Mouse (Mus musculus) mature B cell (primary cell): ENCODE measurements around the gene Chst5.
"Not testable (repeated sequence)": the region's sequence is repeated elsewhere in the genome, so short reads cannot be mapped to it uniquely, and the experiment has no call there.

Experiments
- in situ Hi-C: fragments of 300-500 bp; cut with MboI; formaldehyde crosslinking; loops from 2 replicates; pipeline ENCODE4 v1.14.3; 2019

Gene Chst5

GRCm38 (mm10) chr8:111909621-111910450, at the start of gene Chst5:
Gene Chst5, minus strand, starts transcription at chr8:111910447.
- in situ Hi-C loops = no loop called here

GRCm38 (mm10) chr8:111957231-111957630, 47.0 kb upstream of the Chst5 start:
- in situ Hi-C loops = no loop called here

GRCm38 (mm10) chr8:111955879-111956278, 45.6 kb upstream of the Chst5 start:
- in situ Hi-C loops = no loop called here

- in situ Hi-C loops = no loop called here
These were observed 44.8 kb upstream of the Chst5 start for GRCm38 (mm10) chr8:111954844-111955594.

- in situ Hi-C loops = no loop called here
These were observed 41.7 kb upstream of the Chst5 start for GRCm38 (mm10) chr8:111951936-111952335.

GRCm38 (mm10) chr8:111951317-111951716, 41.1 kb upstream of the Chst5 start:
- in situ Hi-C loops = no loop called here

- in situ Hi-C loops = no loop called here
These were observed 40.6 kb upstream of the Chst5 start for GRCm38 (mm10) chr8:111950846-111951245.

- in situ Hi-C loops = no loop called here
These were observed 37.7 kb upstream of the Chst5 start for GRCm38 (mm10) chr8:111947954-111948353.

- in situ Hi-C loops = no loop called here
These were observed 36.9 kb upstream of the Chst5 start for GRCm38 (mm10) chr8:111947144-111947543.

GRCm38 (mm10) chr8:111943544-111943943, 33.3 kb upstream of the Chst5 start:
- in situ Hi-C loops = no loop called here

- in situ Hi-C loops = no loop called here
These were observed 30.8 kb upstream of the Chst5 start for GRCm38 (mm10) chr8:111941101-111941454.

- in situ Hi-C loops = no loop called here
These were observed 30.2 kb upstream of the Chst5 start, which contains the start of gene Gabarapl2 for GRCm38 (mm10) chr8:111940171-111941100. Gene Gabarapl2, plus strand, starts transcription at chr8:111940703.

GRCm38 (mm10) chr8:111939516-111940142, 29.4 kb upstream of the Chst5 start:
- in situ Hi-C loops = no loop called here

- in situ Hi-C loops = not testable (repeated sequence)
These were observed 28.1 kb upstream of the Chst5 start for GRCm38 (mm10) chr8:111938076-111938985.

GRCm38 (mm10) chr8:111937184-111937583, 26.9 kb upstream of the Chst5 start:
- in situ Hi-C loops = no loop called here

- in situ Hi-C loops = no loop called here
These were observed 24.0 kb upstream of the Chst5 start for GRCm38 (mm10) chr8:111934201-111934600.

GRCm38 (mm10) chr8:111933348-111934076, 23.3 kb upstream of the Chst5 start, which contains the start of gene Tmem231:
Gene Tmem231, minus strand, starts transcription at chr8:111933881.
- in situ Hi-C loops = no loop called here

- in situ Hi-C loops = no loop called here
These were observed 22.5 kb upstream of the Chst5 start for GRCm38 (mm10) chr8:111932580-111933336.

GRCm38 (mm10) chr8:111931721-111932120, 21.5 kb upstream of the Chst5 start:
- in situ Hi-C loops = no loop called here
